Mouse (Mus musculus): ENCODE measurements around the gene Tmem62.
"Not testable (repeated sequence)": the region's sequence is repeated elsewhere in the genome, so short reads cannot be mapped to it uniquely, and the experiment has no call there.

Gene Tmem62

GRCm38 (mm10) chr2:120976990-120977925 is at the start of gene Tmem62:
Gene Tmem62, plus strand, starts transcription at chr2:120977017.
- peak; percentile 63 for DNase-seq (ENCODE audit: extremely low spot score, low spot score)

GRCm38 (mm10) chr2:120933038-120933437 is 43.8 kb upstream of the Tmem62 start:
- DNase-seq (ENCODE audit: extremely low spot score, low spot score), result no peak

DNA sequence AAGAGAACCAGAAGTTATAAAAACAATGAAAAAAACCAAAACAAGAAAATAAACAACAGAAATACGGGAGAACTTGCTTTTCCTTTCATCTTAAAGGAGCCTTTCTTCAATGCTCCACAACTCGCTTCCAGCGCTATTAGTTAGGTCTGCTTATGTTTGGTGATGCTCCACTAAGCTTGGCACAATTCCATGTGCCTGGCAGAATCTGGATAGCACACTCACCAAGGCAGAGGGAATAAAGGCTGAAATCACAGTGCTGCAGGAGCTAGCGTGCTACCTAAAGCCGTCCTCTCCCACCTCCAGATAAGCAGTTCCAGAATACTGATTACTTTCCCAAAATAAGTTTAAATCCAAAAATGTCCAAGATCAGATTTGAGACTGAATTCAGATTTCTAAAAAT is 25.6 kb upstream of the Tmem62 start:
- no peak for DNase-seq (ENCODE audit: extremely low spot score, low spot score)

DNA sequence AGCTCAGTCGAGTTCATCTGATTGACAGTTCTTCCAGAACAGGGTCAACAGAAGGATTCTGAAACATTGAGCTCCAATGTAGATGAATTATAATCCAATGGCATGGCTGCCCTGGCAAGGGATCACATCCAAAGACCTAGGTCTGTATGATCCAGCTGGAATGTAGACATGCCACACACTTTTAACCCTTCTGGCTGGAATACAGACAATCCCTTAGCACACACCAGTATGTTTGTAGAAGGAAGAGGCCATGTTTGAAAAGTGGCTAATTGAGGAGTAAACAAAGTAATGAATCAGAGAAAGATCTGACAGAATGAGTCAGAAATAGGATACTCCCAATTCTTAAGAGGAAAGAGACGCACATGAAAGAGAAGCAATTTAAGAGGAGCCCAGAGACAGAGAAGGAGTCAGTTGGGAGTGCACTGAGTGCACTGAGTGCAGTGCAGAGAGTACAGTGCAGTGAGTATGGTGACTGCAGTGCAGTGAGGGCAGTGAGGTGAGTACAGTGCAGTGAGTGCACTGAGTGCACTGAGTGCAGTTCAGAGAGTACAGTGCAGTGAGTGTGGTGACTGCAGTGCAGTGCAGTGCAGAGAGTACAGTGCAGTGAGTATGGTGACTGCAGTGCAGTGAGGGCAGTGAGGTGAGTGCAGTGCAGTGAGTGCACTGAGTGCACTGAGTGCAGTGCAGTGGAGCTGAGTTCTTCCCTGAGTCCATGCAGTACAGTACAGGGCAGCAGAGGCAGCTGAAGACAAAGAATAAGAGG is 24.5 kb upstream of the Tmem62 start:
- no peak for DNase-seq (ENCODE audit: extremely low spot score, low spot score)

DNA sequence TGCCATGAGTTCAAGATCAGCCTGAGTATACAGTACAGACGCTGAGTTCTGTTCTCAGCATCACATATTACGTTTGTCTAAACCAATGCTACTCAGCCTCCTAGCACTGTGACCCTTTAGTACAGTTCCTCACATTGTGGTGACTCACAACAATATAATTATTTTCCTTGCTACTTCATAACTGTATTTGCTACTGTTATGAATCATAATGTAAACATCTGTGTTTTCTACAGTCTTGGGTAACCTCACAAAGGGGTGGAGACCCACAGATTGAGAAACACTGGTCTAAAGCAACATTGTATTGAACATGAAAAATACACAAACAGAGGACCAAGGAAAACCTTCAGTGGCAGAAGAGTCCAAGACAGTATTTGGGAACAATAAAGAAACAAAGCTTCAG is 17.5 kb upstream of the Tmem62 start:
- DNase-seq (ENCODE audit: extremely low spot score, low spot score), result no peak

- DNase-seq (ENCODE audit: extremely low spot score, low spot score), result no peak
Observed at GRCm38 (mm10) chr2:120959827-120960226, 17.0 kb upstream of the Tmem62 start.

- no peak for DNase-seq (ENCODE audit: extremely low spot score, low spot score)
Observed at GRCm38 (mm10) chr2:120960261-120960660, 16.6 kb upstream of the Tmem62 start.

DNA sequence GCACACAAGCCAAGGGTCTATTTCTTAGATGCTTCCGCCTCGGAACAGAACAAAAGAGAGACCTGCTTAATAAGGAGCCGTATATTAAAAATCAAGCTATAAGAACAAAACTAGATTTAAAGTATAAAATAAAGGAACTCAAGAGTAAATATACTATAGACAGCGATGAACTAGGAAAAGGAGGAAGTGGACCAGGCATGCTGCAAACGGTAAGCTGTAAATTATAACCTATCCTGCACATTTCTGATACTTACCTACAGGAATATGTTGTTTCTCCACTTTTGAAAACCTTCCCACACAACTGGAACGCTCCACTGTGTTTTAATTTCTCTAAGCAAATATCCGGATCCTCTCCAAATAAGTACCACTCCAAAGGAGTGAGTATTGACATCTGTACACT is 13.7 kb upstream of the Tmem62 start:
- no peak for DNase-seq (ENCODE audit: extremely low spot score, low spot score)

DNA sequence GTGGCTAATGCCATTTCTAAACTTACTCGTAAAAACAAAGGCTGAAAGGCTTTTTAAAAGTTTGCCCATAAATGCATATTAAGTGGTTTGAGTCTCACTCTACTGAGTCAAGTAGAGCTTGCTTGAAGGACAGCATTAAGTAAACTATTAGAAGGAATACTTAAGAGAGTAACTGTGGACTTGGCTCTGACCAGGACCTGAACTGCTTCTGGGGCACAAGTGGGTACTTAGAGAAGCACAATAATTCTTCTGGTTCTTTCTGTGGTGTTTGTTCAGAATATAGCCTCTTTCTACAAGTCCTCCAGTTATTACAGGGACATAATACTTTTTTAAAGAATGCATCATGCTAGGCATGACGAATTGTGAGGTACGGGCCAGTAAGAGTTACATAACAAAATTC is 11.3 kb upstream of the Tmem62 start:
- no peak for DNase-seq (ENCODE audit: extremely low spot score, low spot score)

GRCm38 (mm10) chr2:120970045-120970539 is 6.7 kb upstream of the Tmem62 start:
- no peak for DNase-seq (ENCODE audit: extremely low spot score, low spot score)

DNA sequence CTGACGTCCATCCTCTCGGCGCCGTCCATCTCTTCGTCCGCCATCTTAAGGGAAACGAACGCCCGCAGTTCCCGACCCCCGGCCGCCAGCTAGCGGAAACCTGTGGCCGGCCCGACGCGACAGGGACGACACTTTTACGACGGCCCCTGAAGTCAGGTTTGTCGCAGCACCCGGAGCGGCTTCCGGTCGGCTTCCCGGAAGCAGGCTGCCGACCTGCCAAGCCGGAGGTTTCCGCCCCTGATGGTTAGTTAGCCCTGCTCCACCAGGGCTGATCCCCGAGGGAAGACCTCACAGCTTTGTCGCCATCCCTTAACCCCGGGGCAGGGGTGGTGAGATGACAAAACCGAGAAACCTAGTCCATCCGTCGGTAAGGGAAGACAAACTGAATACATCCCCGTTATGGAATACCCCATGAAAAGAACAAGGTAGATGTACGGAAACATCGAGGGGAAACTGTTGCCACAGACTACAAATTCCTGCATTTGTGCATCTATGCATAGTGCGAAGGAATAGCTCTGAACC is 6.2 kb upstream of the Tmem62 start, which contains the start of gene Ubr1:
Gene Ubr1, minus strand, starts transcription at position 157 of the 522 bp plus-strand sequence.
- DNase-seq (ENCODE audit: extremely low spot score, low spot score), result peak; percentile 88

DNA sequence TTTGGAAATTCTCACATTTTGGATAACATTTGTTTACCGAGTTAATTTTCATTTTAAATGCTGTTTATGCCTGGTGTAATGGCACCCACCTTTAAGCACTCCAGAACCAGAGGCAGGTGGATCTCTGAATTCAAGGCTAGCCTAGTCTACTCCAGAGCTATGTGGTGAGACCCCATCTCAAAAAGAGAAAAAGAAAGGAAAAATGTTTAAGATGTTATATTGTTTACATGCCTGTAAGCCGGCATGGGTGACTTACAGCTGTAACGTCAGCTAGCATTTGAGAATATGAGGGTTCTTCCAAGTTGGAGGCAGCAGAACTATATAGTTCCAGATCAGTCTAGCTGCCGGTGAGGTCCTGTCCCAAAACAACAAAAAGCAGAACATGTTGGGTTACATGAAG is 5.1 kb upstream of the Tmem62 start:
- DNase-seq (ENCODE audit: extremely low spot score, low spot score), result no peak

DNA sequence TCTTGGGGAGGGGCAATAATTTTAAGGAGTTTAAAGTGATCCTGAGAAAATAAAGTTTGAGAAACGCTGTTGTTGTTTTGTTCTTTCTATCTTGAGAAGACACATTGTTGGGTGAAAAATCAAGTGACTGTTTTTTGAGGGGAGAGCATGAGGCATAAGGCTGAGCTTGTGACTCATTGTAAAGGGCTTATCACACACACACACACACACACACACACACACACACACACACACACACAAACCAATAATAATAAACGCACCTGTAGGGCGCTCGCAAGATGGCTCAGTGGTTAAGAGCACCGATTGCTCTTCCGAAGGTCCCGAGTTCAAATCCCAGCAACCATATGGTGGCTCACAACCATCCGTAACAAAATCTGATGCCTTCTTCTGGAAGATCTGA is 4.6 kb upstream of the Tmem62 start:
- not testable (repeated sequence) for DNase-seq (ENCODE audit: extremely low spot score, low spot score)

DNA sequence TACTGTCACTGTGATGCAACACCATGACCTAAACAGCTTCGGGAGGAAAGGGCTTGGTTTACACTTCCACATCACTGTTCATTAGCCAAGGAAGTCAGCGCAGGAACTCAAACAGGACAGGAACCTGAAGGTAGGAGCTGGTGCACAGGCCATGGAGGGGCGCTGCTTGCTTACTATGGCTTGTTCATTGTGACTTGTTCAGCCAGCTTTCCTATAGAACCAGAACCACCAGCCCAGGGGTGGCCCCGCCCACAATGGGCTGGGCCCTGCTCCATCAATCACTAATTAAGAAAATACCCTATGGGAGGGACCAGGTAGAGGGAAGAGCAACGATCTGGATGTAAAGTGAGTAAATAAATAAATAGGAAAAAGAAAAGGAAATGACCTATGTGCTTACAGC is 3.9 kb upstream of the Tmem62 start:
- no peak for DNase-seq (ENCODE audit: extremely low spot score, low spot score)

DNA sequence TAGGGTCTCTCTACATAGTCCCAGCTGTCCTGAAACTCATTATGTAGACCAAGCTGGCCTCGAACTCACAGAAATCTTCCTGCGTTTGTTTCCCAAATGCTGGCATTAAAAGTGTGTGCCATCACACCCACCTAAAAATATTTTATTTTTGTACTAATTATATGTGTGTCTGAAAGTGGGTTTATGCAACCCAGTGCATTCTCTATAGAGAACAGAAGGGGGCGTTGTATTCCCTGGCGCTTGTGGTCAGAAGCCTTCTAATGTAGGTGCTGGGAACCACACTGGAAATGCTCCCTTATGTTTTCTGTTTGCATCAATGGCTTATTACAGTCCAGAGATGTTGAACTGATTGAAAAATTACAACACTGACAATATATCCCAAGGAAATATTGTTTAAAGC is 509 bp upstream of the Tmem62 start:
- DNase-seq (ENCODE audit: extremely low spot score, low spot score), result no peak

GRCm38 (mm10) chr2:120977926-120978692 is 1.3 kb downstream of the Tmem62 start:
- no peak for DNase-seq (ENCODE audit: extremely low spot score, low spot score)

DNA sequence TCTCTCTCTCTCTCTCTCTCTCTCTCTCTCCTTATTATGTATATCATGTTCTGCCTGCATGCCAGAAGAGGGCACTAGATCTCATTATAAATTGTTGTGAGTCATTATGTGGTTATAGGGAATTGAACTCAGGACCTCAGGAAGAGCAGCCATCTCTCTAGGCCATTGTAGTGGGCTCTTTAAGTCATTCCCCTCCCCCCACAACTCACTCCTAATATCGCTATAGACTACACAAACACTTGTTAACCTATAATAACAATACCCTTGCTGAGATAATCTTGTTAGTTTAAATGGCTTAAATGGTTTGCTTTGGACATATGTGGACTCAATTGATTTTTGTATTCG is 1.8 kb downstream of the Tmem62 start:
- no peak for DNase-seq (ENCODE audit: extremely low spot score, low spot score)

DNA sequence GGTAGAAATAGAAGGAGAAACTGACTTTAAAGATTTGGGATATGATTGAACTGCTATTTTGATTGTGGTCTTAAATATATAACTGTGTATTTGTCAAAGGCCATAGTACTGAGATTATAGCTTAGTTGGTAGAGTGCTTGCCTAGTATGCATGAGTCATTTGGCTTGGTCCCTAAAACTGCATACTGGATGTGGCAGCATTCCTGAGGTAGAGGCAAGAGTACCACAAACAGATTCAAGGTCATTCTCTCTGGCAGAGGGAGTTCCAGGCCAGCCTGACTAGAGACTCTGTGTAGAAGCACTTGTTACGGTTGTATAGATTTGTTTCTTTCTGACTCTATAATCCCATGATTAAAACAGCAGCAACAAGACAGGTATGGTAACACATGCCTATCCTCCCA is 3.0 kb downstream of the Tmem62 start:
- no peak for DNase-seq (ENCODE audit: extremely low spot score, low spot score)

- no peak for DNase-seq (ENCODE audit: extremely low spot score, low spot score)
Observed at GRCm38 (mm10) chr2:120980861-120981260, 4.0 kb downstream of the Tmem62 start.

DNA sequence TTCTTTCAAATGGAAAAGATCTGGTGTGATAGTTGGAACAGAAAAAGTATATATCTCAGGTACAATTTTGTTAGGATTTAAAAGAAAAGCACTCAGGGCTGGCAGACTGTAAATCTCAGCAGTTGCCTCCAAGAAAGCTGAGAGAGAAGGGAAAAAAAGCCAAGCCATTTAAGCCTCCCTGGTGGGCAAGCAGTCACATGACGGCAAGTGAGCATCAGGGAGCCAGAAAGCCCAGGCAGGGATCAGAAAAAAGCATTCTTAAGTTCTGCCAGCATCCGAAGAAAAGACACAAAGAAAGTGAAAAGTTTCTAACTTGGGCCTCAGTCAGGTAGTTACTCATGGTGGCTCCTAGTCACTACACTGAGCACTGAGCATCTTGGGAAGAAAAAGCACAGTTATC is 6.8 kb downstream of the Tmem62 start:
- DNase-seq (ENCODE audit: extremely low spot score, low spot score), result no peak

DNA sequence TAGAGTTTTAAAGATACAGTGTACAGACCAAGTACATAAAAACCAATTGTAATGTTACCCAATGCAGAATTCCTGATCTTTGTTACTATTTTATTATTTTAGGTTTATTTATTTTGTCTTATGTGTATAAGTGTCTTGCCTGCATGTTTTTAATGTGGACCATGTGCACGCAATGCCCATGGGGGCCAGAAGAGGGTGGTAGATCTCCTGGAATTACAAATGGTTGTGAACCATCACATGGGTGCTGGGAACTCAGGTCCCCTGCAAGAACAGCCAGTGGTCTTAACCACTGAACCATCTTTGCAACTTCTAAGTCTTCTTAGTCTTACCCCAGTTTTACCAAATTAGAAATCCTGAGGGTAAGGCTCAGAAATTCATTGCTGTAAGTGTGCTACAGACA is 8.4 kb downstream of the Tmem62 start:
- DNase-seq (ENCODE audit: extremely low spot score, low spot score), result no peak

All from neural tube, embryonic 10.5 days (tissue).